Mouse (Mus musculus) embryo, embryonic 11 days (tissue): Measurements from ENCODE around the gene Ssxa1.
"Not testable (repeated sequence)": the region's sequence is repeated elsewhere in the genome, so short reads cannot be mapped to it uniquely, and the experiment has no call there.

Source experiments
- DNase-seq: peaks from one replicate; pipeline ENCODE4 v3.0.0-alpha.2; 2015

The Ssxa1 gene

DNA sequence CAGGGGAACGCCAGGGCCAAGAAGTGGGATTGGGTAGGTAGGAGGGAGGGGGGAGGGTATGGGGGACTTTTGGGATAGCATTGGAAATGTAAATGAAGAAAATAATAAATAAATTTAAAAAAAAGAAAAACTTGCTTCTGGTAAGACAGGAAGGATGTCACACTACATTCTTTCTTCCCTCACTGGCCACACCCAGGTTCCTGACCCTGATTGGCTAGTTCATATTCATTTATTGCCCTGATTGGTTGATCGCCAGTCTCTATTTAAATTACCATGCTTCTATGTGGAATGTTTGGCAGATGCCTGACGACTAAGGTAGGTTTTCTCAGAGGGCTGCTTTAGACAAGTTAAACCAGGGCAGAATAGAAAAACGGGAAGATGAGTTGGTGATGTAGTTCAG, at the start of gene Ssxa1:
TSS of gene Ssxa1 (plus strand) at position 301 of the 400 bp plus-strand sequence.
- no peak for DNase-seq

DNA sequence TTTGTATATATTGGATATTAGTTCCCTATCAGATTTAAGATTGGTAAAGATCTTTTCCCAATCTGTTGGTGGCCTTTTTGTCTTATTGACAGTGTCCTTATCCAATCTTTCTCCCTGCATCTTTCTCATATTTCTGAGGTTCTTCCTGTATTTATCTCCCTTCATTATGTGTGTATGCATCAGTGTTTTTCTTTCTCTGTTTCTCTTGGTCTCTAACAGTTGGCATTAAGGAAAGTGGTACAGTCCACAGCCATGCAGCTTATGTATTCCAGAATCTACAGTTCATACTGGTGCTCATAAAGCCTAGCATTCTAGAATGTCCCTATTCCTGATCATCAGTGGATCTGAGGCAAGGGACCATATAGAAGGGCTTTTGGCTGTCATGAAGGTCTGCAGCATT, 47.5 kb upstream of the Ssxa1 start, which contains the start of gene Spaca5:
TSS of gene Spaca5 (plus strand) at position 301 of the 400 bp plus-strand sequence.
- DNase-seq = no peak

DNA sequence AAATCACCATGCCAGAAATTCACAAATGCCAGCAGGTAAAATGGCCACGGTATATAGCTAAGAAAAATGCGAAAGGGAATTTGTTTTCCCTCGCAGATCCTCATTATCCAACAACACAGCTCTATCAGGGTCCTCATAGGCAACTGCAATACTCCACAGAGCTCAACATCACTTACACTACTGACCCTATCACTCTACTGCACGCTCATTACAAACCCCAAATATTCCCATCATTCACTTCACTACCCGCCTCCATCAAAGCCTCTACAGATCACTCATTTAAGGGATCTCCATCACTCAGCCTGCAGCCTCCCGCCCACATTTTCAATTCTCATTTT, 27.0 kb upstream of the Ssxa1 start:
- no peak for DNase-seq

DNA sequence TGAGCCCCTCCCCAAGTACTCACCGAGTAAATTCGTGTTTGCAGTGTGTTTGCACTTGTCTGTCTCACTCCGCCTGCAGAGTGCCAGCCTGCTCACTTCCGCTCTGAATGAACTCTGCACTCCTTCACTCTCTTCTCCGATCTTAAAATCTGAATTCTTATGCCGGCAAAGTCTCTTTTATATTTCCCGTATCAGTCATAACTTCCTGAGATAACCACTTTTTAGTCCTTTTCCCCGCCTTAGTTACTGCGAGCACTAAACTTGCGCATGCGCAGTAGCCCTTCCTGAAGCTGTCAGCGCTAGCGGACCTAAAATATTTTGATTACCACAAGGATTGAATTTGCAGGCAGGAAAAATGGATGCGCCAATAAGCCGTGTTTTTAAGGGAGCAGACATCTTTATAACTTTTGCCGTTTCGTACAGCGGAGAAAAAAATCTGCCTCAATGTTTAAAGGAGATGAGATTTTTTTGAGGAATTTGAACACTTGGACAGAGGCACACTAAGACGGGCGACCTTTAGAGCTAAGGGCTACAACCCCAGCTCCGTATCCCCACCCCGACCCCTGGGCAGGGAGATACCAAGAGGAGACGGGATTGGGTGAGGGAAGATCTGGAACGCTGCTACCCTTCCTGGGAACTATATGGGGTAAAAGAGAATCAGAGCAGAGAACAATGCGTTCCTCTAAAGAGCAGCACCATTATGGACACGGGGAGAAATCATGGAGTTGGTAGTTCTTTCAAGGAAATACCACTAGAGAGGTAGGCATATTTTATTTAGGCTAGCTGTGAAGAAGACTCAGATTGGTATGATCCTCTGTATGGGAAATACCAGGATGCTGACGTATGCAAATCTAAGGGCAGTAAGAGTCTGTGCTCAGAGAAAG, 26.4 kb upstream of the Ssxa1 start, which contains the start of gene Zfp300:
TSS of gene Zfp300 (minus strand) at position 545 of the 884 bp plus-strand sequence.
- peak; percentile 79 for DNase-seq

DNA sequence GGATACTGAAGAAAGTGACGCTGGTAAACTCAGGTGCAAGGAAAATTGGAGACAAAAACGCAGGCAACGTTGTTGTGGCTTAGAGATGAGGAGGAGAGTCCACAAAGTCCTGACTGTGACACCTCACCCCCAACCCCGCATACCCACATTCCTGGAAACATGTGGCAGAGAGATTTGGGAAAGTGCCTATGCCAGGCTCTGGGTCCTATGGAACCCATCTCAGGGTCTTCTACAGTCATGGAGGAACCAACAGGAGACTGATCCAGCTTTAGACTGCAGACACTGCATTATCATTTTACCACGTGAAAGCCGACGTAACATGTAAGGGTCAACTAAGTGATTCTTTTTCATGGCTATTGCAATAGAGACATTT, 25.8 kb upstream of the Ssxa1 start:
- DNase-seq = no peak

DNA sequence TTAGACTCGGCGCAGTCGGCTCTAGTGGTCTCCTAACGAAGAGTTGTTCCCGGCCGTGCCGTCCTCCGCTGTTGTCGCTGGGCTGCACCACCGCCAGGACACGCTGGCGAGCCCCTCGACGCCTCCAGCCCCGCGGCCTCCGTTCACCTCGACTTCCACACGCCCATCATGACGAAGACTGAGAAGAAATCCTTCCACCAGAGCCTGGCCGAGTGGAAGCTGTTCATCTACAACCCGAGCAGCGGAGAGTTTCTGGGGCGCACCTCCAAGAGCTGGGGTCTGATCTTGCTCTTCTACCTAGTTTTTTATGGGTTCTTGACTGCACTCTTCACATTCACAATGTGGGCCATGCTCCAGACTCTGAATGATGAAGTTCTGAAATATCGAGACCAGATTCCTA, 31.1 kb downstream of the Ssxa1 start:
- DNase-seq = not testable (repeated sequence)
